13 mouse cellular contexts compared by ENCODE assay signal in genomic region chr1:187649871-187650270, GRCm38 (mm10). TPM values are rescaled to one million over a fixed set of nuclear protein-coding genes. Genes with fewer than 3 reads are reported as not detected.
DNase-seq lines count a peak whose midpoint lies in the region; ATAC-seq and TF ChIP-seq lines count a peak whose summit lies in the region.
"Had no signal": no experiment of that assay in that cellular context is flagged by ENCODE, and none has a peak within 500 bp of the region (broad histone marks: within the 10 kb centered on the region; RNA-seq: fewer than 3 reads in every experiment).

No protein-coding gene starts in this region.

- TF ChIP-seq CTCF in kidney, adult 2 months (conservative IDR thresholded peaks at IDR 0.05; ENCODE audit: insufficient read depth, insufficient read length, low read depth, low read length) = no peak

- H3K4me3 ChIP-seq in kidney, adult 2 months (ENCODE audit: insufficient read depth, low read depth, low read length) = no peak overlapping the region
- no peak overlapping the region for H3K4me3 ChIP-seq in midbrain, embryonic 15.5 days

- DNase-seq in kidney, adult 2 months = peak; percentile 47
- no peak for DNase-seq in kidney, postnatal 14 days
- DNase-seq in cerebellum, adult 9-11 months = peak; percentile 51
- peak; percentile 49 to 55 for DNase-seq in heart, adult 9 months (ENCODE audit: low spot score in 2 of 2)
- DNase-seq in thymus, postnatal 10 days (ENCODE audit: low spot score in 2 of 2) = no peak
- no peak for DNase-seq in right cerebral cortex, postnatal 36 days (ENCODE audit: low spot score in 2 of 2)
- DNase-seq: forebrain, postnatal 0 days; kidney, adult 11 months; lung, embryonic 14.5 days; right cerebral cortex, postnatal 4 days; thymus, adult 2 months had no signal

- no peaks in the 10 kb centered on the region for H3K9me3 ChIP-seq in midbrain, embryonic 15.5 days

- no peak overlapping the region for H3K27ac ChIP-seq in kidney, adult 2 months (ENCODE audit: insufficient read depth, low read depth, low read length)
- H3K27ac ChIP-seq in midbrain, embryonic 15.5 days = no peak overlapping the region

- peak overlapping the region; percentile 97; the same call in 1 of the 2 replicates for H3K4me2 ChIP-seq in midbrain, embryonic 15.5 days

- no peaks in the 10 kb centered on the region for H3K36me3 ChIP-seq in kidney, adult 2 months (ENCODE audit: control insufficient read depth, insufficient read depth, low read length)
- H3K36me3 ChIP-seq in midbrain, embryonic 15.5 days (replicated peaks) = no peaks in the 10 kb centered on the region

- TF ChIP-seq POLR2A in kidney, adult 2 months (IDR thresholded peaks at IDR 0.05; ENCODE audit: low read depth, low read length) = no peak

- no peak for ATAC-seq in midbrain, embryonic 15.5 days (replicated peaks)
- ATAC-seq: activated CD4-positive, CD25-positive, alpha-beta regulatory T cell, adult 4 months; forebrain, postnatal 0 days had no signal

- no peak overlapping the region for H3K9ac ChIP-seq in midbrain, embryonic 15.5 days
- H3K9ac ChIP-seq: forebrain, postnatal 0 days; lung, embryonic 14.5 days had no signal

- peaks cover 17% of the 10 kb centered on the region for H3K4me1 ChIP-seq in kidney, adult 2 months (ENCODE audit: control insufficient read depth, insufficient read depth, low read length)
- peaks cover 19% of the 10 kb centered on the region for H3K4me1 ChIP-seq in midbrain, embryonic 15.5 days

- H3K27me3 ChIP-seq in kidney, adult 2 months (replicated peaks; ENCODE audit: control insufficient read depth, insufficient read depth, low read length) = no peaks in the 10 kb centered on the region
- H3K27me3 ChIP-seq in midbrain, embryonic 15.5 days (replicated peaks) = no peaks in the 10 kb centered on the region

- WGBS in kidney, adult 2 months = 40% methylated on average over 5 of the region's 5 CpGs
- WGBS in midbrain, embryonic 15.5 days = 49% methylated on average over 5 of the region's 5 CpGs

RNA-seq across cellular contexts. Expression of gene Esrrg, which starts 41.3 kb away (rescaled TPM):
- polyA plus RNA-seq in kidney, adult 2 months (2012; rRNA removed) = 19.5 and 24.2 TPM in 2 replicates
- polyA plus RNA-seq in midbrain, embryonic 15.5 days (2015; fragmentation: Nextera tagmentation; extraction: Ambion mirVana) = 29.0 and 30.3 TPM in 2 replicates
- polyA plus RNA-seq: activated CD4-positive, CD25-positive, alpha-beta regulatory T cell, adult 4 months had no signal

Comparison
In these comparisons a context has a peak if more than half of its experiments do, and no peak if none do; other contexts are left out.
1. DNase-seq: peak in kidney, adult 2 months (single experiment), cerebellum, adult 9-11 months (single experiment) and heart, adult 9 months (2 of 2); none in kidney, postnatal 14 days (single experiment), thymus, postnatal 10 days (0 of 2) and right cerebral cortex, postnatal 36 days (0 of 2).